Comparison of ENCODE assay signal across 18 mouse cellular contexts in genomic region chr12:83241022-83241421, GRCm38 (mm10).
A peak's percentile ranks its signal among the peaks of the same experiment; 100 is the strongest.
DNase-seq lines count a peak whose midpoint lies in the region; ATAC-seq and TF ChIP-seq lines count a peak whose summit lies in the region.
"Had no signal": no experiment of that assay in that cellular context is flagged by ENCODE, and none has a peak within 500 bp of the region (broad histone marks: within the 10 kb centered on the region; RNA-seq: fewer than 3 reads in every experiment).

No protein-coding gene starts in this region.

- no peaks in the 10 kb centered on the region for H3K36me3 ChIP-seq in hindbrain, embryonic 10.5 days
- H3K36me3 ChIP-seq in hindbrain, postnatal 0 days (ENCODE audit: insufficient read depth, low read length), result no peaks in the 10 kb centered on the region
- no peaks in the 10 kb centered on the region for H3K36me3 ChIP-seq in heart, embryonic 12.5 days

- peak overlapping the region; percentile 62; the same call in 1 of the 2 replicates for H3K27ac ChIP-seq in hindbrain, embryonic 10.5 days
- H3K27ac ChIP-seq in hindbrain, postnatal 0 days, result no peak overlapping the region
- 0 out of 2 replicates have a peak overlapping the region, but pooled peaks have one; percentile 44 for H3K27ac ChIP-seq in heart, embryonic 12.5 days (ENCODE audit: poor library complexity, severe bottlenecking)
- H3K27ac ChIP-seq: hindbrain, embryonic 14.5 days; stomach, postnatal 0 days had no signal

- TF ChIP-seq CTCF in hindbrain, postnatal 0 days (IDR thresholded peaks at IDR 0.05; ENCODE audit: low read depth), result no peak

- H3K9me3 ChIP-seq in hindbrain, embryonic 10.5 days, result no peaks in the 10 kb centered on the region
- H3K9me3 ChIP-seq in hindbrain, postnatal 0 days (ENCODE audit: low read length), result no peaks in the 10 kb centered on the region
- peaks cover 5% of the 10 kb centered on the region; the same call in 1 of the 2 replicates for H3K9me3 ChIP-seq in heart, embryonic 12.5 days (replicated peaks)

- peak; percentile 31 for DNase-seq in adrenal gland, postnatal 14 days
- no peak for DNase-seq in adrenal gland, postnatal 36 days
- DNase-seq in hindbrain, embryonic 10.5 days (ENCODE audit: low spot score), result no peak
- no peak for DNase-seq in hindbrain, postnatal 0 days (ENCODE audit: low spot score)
- peak; percentile 55 to 63 for DNase-seq in cerebellum, adult 18-20 months
- DNase-seq in lung, postnatal 14 days, result no peak
- DNase-seq: adrenal gland, postnatal 25 days; forebrain, postnatal 0 days; kidney, postnatal 14 days; liver; lung, adult 18-20 months; lung, postnatal 4 days; thymus, postnatal 36 days had no signal

- peaks cover 11% of the 10 kb centered on the region for H3K4me1 ChIP-seq in hindbrain, embryonic 10.5 days (replicated peaks)
- H3K4me1 ChIP-seq in hindbrain, postnatal 0 days (ENCODE audit: insufficient read depth, low read length), result 0 out of 2 replicates have a peak, but pooled peaks cover 4% of the 10 kb centered on the region
- H3K4me1 ChIP-seq in heart, embryonic 12.5 days (replicated peaks), result peaks cover 17% of the 10 kb centered on the region

- H3K4me3 ChIP-seq in hindbrain, embryonic 10.5 days, result no peak overlapping the region
- H3K4me3 ChIP-seq in hindbrain, postnatal 0 days (ENCODE audit: low read length), result no peak overlapping the region
- no peak overlapping the region for H3K4me3 ChIP-seq in heart, embryonic 12.5 days

- H3K27me3 ChIP-seq in hindbrain, embryonic 10.5 days (ENCODE audit: insufficient read depth, poor library complexity, severe bottlenecking), result no peaks in the 10 kb centered on the region
- H3K27me3 ChIP-seq in hindbrain, postnatal 0 days (ENCODE audit: insufficient read depth, low read length), result no peaks in the 10 kb centered on the region
- no peaks in the 10 kb centered on the region for H3K27me3 ChIP-seq in heart, embryonic 12.5 days (replicated peaks)

- H3K9ac ChIP-seq in hindbrain, postnatal 0 days (replicated peaks; ENCODE audit: low read length), result no peak overlapping the region
- no peak overlapping the region for H3K9ac ChIP-seq in heart, embryonic 12.5 days
- H3K9ac ChIP-seq: forebrain, postnatal 0 days; hindbrain, embryonic 14.5 days had no signal

- no peak overlapping the region for H3K4me2 ChIP-seq in hindbrain, postnatal 0 days (ENCODE audit: low read depth, low read length)
- H3K4me2 ChIP-seq in heart, embryonic 12.5 days, result no peak overlapping the region
- H3K4me2 ChIP-seq: hindbrain, embryonic 14.5 days had no signal

- WGBS in hindbrain, embryonic 10.5 days, result 76% methylated on average over 3 of the region's 3 CpGs
- 58% methylated on average over 3 of the region's 3 CpGs for WGBS in hindbrain, postnatal 0 days
- 32% methylated on average over 3 of the region's 3 CpGs for WGBS in heart, embryonic 12.5 days

- no peak for ATAC-seq in hindbrain, postnatal 0 days
- ATAC-seq in heart, embryonic 12.5 days (ENCODE audit: insufficient number of reproducible peaks, low FRiP score), result no peak
- ATAC-seq in erythroblast, adult 5-6 weeks (replicated peaks; ENCODE audit: low FRiP score, poor library complexity, severe bottlenecking), result no peak
- ATAC-seq: forebrain, postnatal 0 days; intestine, postnatal 0 days had no signal

Comparison
In these comparisons a context has a peak if more than half of its experiments do, and no peak if none do; other contexts are left out.
1. DNase-seq: peak in adrenal gland, postnatal 14 days (single experiment) and cerebellum, adult 18-20 months (2 of 2); none in adrenal gland, postnatal 36 days (0 of 2), hindbrain, embryonic 10.5 days (single experiment), hindbrain, postnatal 0 days (single experiment) and lung, postnatal 14 days (single experiment).